Mouse (Mus musculus) liver, embryonic 14.5 days (tissue): ENCODE measurements at regions not wholly inside any gene's neighbourhood (a gene's known extent, or its start where the extent isn't known, plus 50 kb on each side); places are given as distances from the start of the nearest gene placed in this dataset.

Source experiments
- CTCF ChIP-seq: IDR thresholded peaks from 2 replicates; pipeline ENCODE4 v1.5.1; 2016; ENCODE audit warnings: antibody characterized with exemption, low read depth, control low read depth
- EP300 ChIP-seq: IDR thresholded peaks from 2 replicates; pipeline ENCODE4 v1.6.1; 2016; ENCODE audit warnings: antibody characterized with exemption, low read depth

DNA sequence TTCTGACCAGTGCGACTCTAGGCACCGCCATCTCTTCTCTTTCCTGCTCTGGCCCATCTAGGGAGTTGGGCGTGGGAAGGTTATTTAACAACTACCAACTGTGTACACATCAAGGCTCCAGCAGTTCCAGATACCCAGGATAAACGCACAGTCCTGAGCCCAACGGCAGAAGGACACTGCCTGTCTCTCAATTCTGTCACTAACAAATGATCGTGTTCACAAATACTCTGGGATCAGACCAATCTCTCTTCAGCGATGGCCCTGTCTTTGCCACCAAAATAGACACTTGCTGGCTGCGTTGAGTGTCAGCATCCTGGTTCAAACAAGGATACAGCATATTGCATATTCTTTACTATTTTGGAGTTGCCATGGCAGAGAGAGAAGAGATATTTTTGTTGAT lies 73.1 kb upstream of the Ppp1r12a start:
- TF ChIP-seq CTCF: no peak
- TF ChIP-seq EP300: no peak
